Mouse (Mus musculus) embryo, embryonic 11 days (tissue): ENCODE results near the gene Ube2l3.
"Not testable (repeated sequence)": the region's sequence is repeated elsewhere in the genome, so short reads cannot be mapped to it uniquely, and the experiment has no call there.

ENCODE experiments used
- DNase-seq: peaks from one replicate; pipeline ENCODE4 v3.0.0-alpha.2; 2015

Gene Ube2l3

GRCm38 (mm10) chr16:17202549-17202948 lies at the start of gene Ube2l3:
Gene Ube2l3 (minus strand): TSS chr16:17202649.
- DNase-seq: no peak

- DNase-seq: no peak
These were observed 49.1 kb upstream of the Ube2l3 start for GRCm38 (mm10) chr16:17251539-17251938.

DNA sequence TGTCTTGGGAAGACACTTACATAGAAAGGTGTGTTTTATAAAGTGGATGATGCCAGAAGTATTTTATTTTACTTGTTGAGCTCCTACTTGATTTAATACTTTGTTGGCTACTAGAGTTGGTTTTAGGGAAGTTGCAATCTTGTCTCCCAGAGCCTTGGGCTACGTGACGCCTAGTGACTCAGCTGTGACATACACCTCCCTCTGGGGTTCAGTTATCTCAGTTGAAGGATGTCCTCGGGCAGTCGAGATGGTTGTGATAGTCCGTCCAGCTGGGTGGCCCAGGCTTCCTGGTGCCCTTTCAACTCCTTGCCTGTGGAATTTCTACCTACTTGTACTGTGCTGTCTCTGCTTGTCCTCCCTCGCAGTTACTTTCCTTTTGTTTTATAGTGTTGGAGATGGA lies 46.7 kb upstream of the Ube2l3 start:
- DNase-seq: no peak

- no peak for DNase-seq
These were observed 45.3 kb upstream of the Ube2l3 start for GRCm38 (mm10) chr16:17247727-17248126.

DNA sequence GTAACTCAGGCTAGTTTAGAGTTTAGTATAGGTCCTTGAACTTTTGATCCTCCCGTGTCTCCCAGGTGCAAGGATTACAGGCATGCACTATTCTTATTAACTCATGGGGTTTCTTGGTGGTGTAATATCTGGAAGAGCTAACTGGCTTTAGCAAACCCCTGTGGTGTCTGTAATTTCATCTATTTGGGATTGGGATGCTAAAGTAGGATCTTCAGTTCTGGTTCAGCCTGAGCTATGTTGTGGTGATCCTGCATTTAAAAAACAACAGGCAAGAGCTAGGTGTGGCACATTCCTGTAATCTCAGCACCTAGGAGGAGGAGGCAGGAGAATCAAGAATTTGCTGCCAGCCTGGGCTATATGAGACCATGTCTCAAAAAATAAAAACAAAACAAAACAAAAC lies 42.5 kb upstream of the Ube2l3 start:
- no peak for DNase-seq

DNA sequence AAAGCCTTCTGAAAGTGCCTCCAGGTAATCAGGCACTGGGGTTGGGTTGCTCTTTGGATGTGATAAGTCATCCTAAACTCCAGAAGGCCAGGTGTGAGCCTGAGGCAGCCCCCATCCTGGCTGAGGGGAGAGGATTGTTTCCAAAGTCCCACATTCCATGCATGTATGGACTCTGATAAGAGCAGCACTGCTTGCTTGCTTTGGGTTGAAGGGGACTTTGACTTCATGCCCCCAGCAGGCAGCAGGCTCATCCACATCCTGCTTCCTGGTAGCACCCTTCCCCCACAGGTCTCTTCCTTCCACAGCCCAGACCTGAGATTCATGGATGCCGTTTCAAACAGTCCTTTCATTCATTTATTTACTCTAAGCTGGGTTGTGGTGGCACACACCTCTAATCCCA lies 41.3 kb upstream of the Ube2l3 start:
- DNase-seq: no peak

DNA sequence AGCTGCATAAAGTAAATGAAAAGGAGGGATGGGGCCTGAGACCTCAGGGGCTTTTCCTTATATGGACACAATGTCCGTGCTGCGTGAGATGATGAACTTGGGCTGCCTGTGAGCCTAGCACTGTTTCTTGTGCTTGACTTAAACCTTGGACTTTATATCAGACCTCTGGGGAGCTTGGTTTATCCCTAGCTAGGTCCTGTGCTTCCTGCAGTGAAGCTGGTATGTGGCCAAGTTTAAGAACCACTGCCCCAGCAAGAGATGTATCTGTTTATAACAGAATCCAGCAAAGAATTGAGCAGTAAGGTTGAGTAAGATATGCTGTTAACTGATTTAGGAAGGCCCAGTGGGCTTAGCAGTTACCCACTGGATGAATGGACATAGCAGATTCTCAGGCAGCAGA lies 37.0 kb upstream of the Ube2l3 start:
- no peak for DNase-seq

GRCm38 (mm10) chr16:17237634-17238033 lies 35.2 kb upstream of the Ube2l3 start:
- DNase-seq: no peak

DNA sequence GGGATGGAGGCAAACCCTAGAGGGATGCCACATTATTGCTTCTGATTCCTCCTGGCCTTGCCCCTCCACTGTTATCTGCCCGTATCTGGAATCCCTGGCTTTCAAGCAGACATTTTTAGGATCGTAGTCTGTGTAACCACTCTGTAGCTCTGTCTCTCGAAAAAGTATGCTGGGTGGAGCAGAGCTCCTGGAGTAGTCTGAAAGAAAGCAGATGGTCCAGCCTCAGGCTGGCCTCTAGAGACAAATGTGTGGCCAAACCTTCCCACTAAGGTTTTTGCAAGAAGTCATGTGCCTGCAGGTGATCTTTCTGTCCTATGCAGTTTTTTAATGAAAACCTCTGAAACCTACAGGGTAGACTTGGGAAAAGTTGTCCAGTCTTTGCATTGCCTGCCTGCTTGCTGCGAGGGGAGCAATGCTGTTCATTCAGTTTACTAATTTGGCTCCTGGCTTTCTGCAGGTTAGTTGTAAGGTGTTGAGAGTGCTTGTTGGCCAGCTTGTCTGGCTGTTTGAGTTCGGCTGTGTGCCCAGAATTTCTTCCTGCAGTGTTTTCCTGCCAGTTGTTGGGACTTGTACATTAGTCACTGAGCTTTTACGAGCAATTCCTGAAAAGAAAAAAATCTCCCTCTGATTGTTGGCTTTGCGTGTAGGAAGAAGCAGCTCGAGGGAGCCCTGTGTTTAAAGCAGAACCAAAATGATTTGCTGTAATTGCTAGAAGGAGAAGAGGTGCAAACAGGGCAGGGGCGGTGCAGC lies 32.6 kb upstream of the Ube2l3 start:
- DNase-seq: no peak

- peak; percentile 80 for DNase-seq
These were observed 32.0 kb upstream of the Ube2l3 start for GRCm38 (mm10) chr16:17234499-17234895.

DNA sequence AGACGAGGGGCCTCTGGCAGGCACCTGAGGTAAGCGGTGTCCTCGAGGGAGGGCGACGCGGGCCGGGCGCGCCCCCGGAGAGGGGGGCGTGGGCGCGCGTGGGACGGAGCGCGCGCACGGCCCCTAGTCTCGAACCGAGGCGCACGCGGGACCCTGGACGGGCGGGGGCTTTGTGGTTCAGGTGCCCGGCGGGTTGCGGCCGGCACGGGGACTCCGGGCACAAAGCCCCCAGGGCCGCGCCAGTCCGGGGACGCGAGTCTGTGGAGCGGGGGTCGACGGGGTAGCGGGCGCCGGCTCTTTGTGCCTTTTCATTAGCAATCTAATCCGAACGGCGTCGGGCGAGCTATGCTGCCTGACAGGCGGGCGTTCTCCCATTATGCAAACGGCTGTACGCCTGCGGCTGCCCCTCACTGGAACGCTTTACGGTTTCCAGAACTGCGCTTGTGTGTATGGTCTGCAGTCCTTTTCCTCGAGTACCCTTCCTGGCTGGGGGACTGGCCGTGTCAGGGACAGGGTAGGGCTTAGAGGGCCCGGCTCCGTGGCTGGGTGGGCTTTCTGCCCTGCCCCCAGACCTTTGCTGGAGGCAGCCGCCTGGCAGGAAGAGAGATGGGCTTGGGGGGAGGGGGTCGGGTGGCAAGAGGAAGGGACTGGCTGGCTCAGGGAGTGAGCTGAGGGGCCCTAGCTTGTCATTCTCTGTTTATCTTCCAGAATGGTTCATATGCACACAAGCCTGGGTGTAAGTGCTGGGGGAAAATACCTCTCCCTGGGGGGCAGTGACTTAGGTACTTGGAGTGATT lies 31.5 kb upstream of the Ube2l3 start:
- DNase-seq: peak; percentile 86

DNA sequence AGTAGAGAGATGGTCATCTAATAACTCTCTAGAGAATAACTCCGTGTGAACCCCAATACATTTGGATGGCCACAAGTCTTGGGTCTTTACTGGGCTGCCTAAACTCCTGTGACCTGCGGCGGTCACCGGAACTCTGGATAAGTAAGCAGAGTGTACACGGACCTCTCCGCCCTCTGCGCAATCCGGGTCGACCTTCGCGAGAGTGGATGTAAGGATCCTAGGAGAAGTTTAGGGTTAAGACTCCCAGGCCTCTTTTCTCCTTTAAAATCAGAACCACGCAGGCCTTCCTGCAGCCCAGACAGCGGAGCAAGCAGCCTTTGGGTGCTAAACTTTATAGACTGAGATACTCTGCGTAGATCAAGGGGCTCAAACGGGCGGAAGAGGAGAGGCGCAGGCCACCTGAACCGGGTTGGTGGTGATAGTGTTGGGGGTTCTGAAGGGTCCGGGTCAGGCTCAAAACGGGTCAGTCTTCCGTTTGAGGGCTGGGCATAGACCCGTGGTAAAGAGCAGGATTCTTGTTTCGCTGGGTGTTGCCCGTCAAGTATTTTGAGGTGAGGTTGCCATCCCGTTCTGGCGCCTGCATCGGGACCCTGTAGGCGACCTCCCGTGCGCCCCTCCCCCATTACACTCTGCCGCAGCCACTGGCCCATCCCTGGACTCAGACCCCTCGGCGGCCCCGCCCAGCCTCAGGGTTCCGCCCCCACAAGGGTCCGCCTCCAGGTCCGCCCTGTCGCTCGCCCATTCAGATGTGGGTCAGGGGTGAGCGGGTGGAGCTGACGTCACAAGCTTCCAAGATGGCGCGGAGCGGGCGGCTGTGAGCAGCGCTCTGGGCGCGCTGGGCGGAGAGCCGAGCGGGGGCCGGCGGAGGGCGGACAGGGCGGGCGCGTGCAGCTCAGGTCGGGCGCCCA lies 30.6 kb upstream of the Ube2l3 start, which contains the start of gene Hic2:
Hic2 (plus strand) TSS at position 779 of the 908 bp plus-strand sequence.
- peak; percentile 99 for DNase-seq

- not testable (repeated sequence) for DNase-seq
These were observed 29.1 kb upstream of the Ube2l3 start for GRCm38 (mm10) chr16:17231523-17231922.

DNA sequence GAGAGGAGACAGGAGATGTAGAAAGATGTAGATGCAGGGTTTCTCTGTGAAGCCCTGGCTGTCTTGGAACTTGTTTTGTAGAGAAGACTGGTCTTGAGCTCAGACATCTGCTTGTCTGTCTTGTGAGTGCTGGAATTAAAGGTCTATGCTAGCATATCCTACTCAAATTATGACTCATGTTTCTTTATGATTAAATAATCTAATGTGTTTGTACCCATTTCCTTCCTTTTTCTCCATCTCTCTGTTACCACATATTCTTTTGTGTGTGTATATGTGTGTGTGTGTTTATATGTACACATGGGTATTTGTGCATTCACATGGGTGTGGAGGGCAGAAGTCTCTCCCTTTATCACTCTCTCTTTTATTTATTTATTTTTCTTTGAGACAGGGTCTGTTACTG lies 24.0 kb upstream of the Ube2l3 start:
- DNase-seq: no peak

DNA sequence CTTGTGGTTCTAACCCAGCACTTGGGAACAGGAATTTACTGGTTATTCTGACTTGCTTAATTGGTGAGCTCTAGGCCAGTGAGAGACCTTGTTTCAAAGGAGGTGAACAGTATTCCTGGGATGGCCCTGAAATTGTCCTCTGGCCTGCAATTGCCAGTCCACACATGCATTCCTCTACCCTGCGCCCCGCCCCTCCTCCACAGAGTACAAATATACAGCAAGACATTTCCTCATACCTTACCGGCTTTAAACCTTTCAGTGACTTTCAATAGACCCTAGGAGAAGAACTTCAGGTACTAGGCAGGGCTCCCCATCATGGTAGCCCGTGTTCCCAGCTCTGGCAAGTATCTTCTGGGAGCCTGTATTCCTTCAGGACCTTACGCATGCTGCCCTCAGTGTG lies 23.1 kb upstream of the Ube2l3 start:
- DNase-seq: no peak

DNA sequence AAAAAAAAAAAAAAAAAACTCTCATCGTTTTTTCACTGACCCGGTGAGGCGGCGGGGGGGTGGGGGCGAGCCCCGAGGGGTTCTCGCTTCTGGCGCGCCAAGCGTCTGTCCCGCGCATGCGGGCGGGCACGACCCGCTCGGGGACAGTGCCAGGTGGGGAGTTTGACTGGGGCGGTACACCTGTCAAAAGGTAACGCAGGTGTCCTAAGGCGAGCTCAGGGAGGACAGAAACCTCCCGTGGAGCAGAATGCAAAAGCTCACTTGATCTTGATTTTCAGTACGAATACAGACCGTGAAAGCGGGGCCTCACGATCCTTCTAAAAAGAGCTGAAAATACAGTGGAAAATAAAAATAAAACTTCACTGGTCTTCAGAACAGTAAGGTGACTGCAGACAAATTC lies 19.7 kb upstream of the Ube2l3 start:
- DNase-seq: peak; percentile 86

- peak; percentile 13 for DNase-seq
These were observed 17.8 kb upstream of the Ube2l3 start for GRCm38 (mm10) chr16:17220127-17220733.

- DNase-seq: no peak
These were observed 14.6 kb upstream of the Ube2l3 start for GRCm38 (mm10) chr16:17216934-17217633.

- peak; percentile 95 for DNase-seq
These were observed 7.8 kb upstream of the Ube2l3 start for GRCm38 (mm10) chr16:17209981-17210838.

- no peak for DNase-seq
These were observed 7.0 kb upstream of the Ube2l3 start for GRCm38 (mm10) chr16:17209404-17209960.
